Mouse (Mus musculus): ENCODE measurements around the gene Gm572.

GRCm38 (mm10) chr4:148654701-148655398 lies 11.7 kb downstream of the Gm572 start:
- TF ChIP-seq CTCF (IDR thresholded peaks at IDR 0.05; ENCODE audit: control insufficient read depth, insufficient read depth, insufficient read length) (no peak), MAX (IDR thresholded peaks at IDR 0.05) (no peak), MYOD1 (IDR thresholded peaks at IDR 0.05; ENCODE audit: control insufficient read depth, insufficient read length, low read depth) (no peak)
